Mouse (Mus musculus): ENCODE results near the gene Decr2. TPM values are rescaled to one million over a fixed set of nuclear protein-coding genes. Genes with fewer than 3 reads are reported as not detected.

The Decr2 gene
- polyA plus RNA-seq, 1 experiment from 2014 or later, result 51.5 TPM

GRCm38 (mm10) chr17:26114061-26114460 lies 23.9 kb upstream of the Decr2 start:
- Histone ChIP-seq H3K4me3 (ENCODE audit: low read length) (peak overlapping the region; percentile 74), H3K27ac (ENCODE audit: low read length) (peak overlapping the region; percentile 80), H3K4me2 (ENCODE audit: low read depth, low read length) (peak overlapping the region; percentile 87), H3K36me3 (ENCODE audit: control insufficient read depth, insufficient read depth, low read length) (no peaks in the 10 kb centered on the region), H3K9me3 (ENCODE audit: control insufficient read depth, low read length) (no peaks in the 10 kb centered on the region), H3K27me3 (replicated peaks; ENCODE audit: control insufficient read depth, insufficient read depth, low read length) (peaks cover 39% of the 10 kb centered on the region), H3K9ac (ENCODE audit: low read depth, low read length) (peak overlapping the region; percentile 83), H3K4me1 (ENCODE audit: control insufficient read depth, insufficient read depth, low read length) (peaks cover 5% of the 10 kb centered on the region)
- ATAC-seq, result 0 out of 2 replicates have a peak, but pooled peaks have one; percentile 16
- WGBS, result 15% methylated on average over 8 of the region's 8 CpGs

GRCm38 (mm10) chr17:26113181-26113948 lies 23.2 kb upstream of the Decr2 start, which contains the start of gene Tmem8:
TSS of gene Tmem8 (plus strand) at chr17:26113299.
- Histone ChIP-seq H3K4me2 (ENCODE audit: low read depth, low read length) (peak within 1 kb of the TSS; percentile 87), H3K27ac (ENCODE audit: low read length) (peak within 1 kb of the TSS; percentile 80), H3K4me1 (ENCODE audit: control insufficient read depth, insufficient read depth, low read length) (peaks cover 5% of the 10 kb centered on the region), H3K36me3 (ENCODE audit: control insufficient read depth, insufficient read depth, low read length) (no peaks in the 10 kb centered on the region), H3K4me3 (ENCODE audit: low read length) (peak within 1 kb of the TSS; percentile 74), H3K9ac (ENCODE audit: low read depth, low read length) (peak within 1 kb of the TSS; percentile 83), H3K27me3 (replicated peaks; ENCODE audit: control insufficient read depth, insufficient read depth, low read length) (peaks cover 39% of the 10 kb centered on the region), H3K9me3 (ENCODE audit: control insufficient read depth, low read length) (no peaks in the 10 kb centered on the region)
- ATAC-seq, result peak; percentile 71
- WGBS, result under 1% methylated on average over 72 of the region's 75 CpGs

- WGBS, result 17% methylated on average over 14 of the region's 14 CpGs
- peak overlapping the region; percentile 87 for H3K4me2 ChIP-seq (ENCODE audit: low read depth, low read length)
- peaks cover 5% of the 10 kb centered on the region for H3K4me1 ChIP-seq (ENCODE audit: control insufficient read depth, insufficient read depth, low read length)
- H3K4me3 ChIP-seq (ENCODE audit: low read length), result peak overlapping the region; percentile 74
- peak overlapping the region; percentile 83; the same call in 1 of the 2 replicates for H3K9ac ChIP-seq (ENCODE audit: low read depth, low read length)
- peaks cover 39% of the 10 kb centered on the region for H3K27me3 ChIP-seq (replicated peaks; ENCODE audit: control insufficient read depth, insufficient read depth, low read length)
- no peak for ATAC-seq
- H3K27ac ChIP-seq (ENCODE audit: low read length), result peak overlapping the region; percentile 80; the same call in 1 of the 2 replicates
- H3K36me3 ChIP-seq (ENCODE audit: control insufficient read depth, insufficient read depth, low read length), result no peaks in the 10 kb centered on the region
- H3K9me3 ChIP-seq (ENCODE audit: control insufficient read depth, low read length), result no peaks in the 10 kb centered on the region
Measured at GRCm38 (mm10) chr17:26112751-26113150, 22.6 kb upstream of the Decr2 start.

GRCm38 (mm10) chr17:26111722-26112121 lies 21.6 kb upstream of the Decr2 start:
- no peak overlapping the region for H3K4me2 ChIP-seq (ENCODE audit: low read depth, low read length)
- no peak overlapping the region for H3K27ac ChIP-seq (ENCODE audit: low read length)
- H3K27me3 ChIP-seq (replicated peaks; ENCODE audit: control insufficient read depth, insufficient read depth, low read length), result peaks cover 39% of the 10 kb centered on the region
- no peaks in the 10 kb centered on the region for H3K9me3 ChIP-seq (ENCODE audit: control insufficient read depth, low read length)
- H3K4me1 ChIP-seq (ENCODE audit: control insufficient read depth, insufficient read depth, low read length), result peaks cover 5% of the 10 kb centered on the region
- WGBS, result 30% methylated on average over 4 of the region's 4 CpGs
- no peak overlapping the region for H3K9ac ChIP-seq (ENCODE audit: low read depth, low read length)
- no peaks in the 10 kb centered on the region for H3K36me3 ChIP-seq (ENCODE audit: control insufficient read depth, insufficient read depth, low read length)
- ATAC-seq, result no peak
- no peak overlapping the region for H3K4me3 ChIP-seq (ENCODE audit: low read length)

GRCm38 (mm10) chr17:26111024-26111423 lies 20.9 kb upstream of the Decr2 start:
- Histone ChIP-seq H3K27ac (ENCODE audit: low read length) (no peak overlapping the region), H3K4me2 (ENCODE audit: low read depth, low read length) (no peak overlapping the region), H3K36me3 (ENCODE audit: control insufficient read depth, insufficient read depth, low read length) (no peaks in the 10 kb centered on the region), H3K9me3 (ENCODE audit: control insufficient read depth, low read length) (no peaks in the 10 kb centered on the region), H3K4me1 (ENCODE audit: control insufficient read depth, insufficient read depth, low read length) (peaks cover 5% of the 10 kb centered on the region), H3K27me3 (replicated peaks; ENCODE audit: control insufficient read depth, insufficient read depth, low read length) (peaks cover 39% of the 10 kb centered on the region), H3K9ac (ENCODE audit: low read depth, low read length) (no peak overlapping the region; the same call in 1 of the 2 replicates), H3K4me3 (ENCODE audit: low read length) (no peak overlapping the region)
- WGBS, result 21% methylated on average over 4 of the region's 4 CpGs
- ATAC-seq, result no peak

GRCm38 (mm10) chr17:26110156-26110555 lies 20.0 kb upstream of the Decr2 start:
- 41% methylated on average over 4 of the region's 4 CpGs for WGBS
- no peak overlapping the region for H3K27ac ChIP-seq (ENCODE audit: low read length)
- peaks cover 32% of the 10 kb centered on the region for H3K27me3 ChIP-seq (replicated peaks; ENCODE audit: control insufficient read depth, insufficient read depth, low read length)
- no peak overlapping the region for H3K9ac ChIP-seq (ENCODE audit: low read depth, low read length)
- ATAC-seq, result no peak
- H3K4me2 ChIP-seq (ENCODE audit: low read depth, low read length), result no peak overlapping the region
- H3K9me3 ChIP-seq (ENCODE audit: control insufficient read depth, low read length), result no peaks in the 10 kb centered on the region
- peaks cover 5% of the 10 kb centered on the region; the same call in 1 of the 2 replicates for H3K4me1 ChIP-seq (ENCODE audit: control insufficient read depth, insufficient read depth, low read length)
- H3K4me3 ChIP-seq (ENCODE audit: low read length), result no peak overlapping the region
- no peaks in the 10 kb centered on the region for H3K36me3 ChIP-seq (ENCODE audit: control insufficient read depth, insufficient read depth, low read length)

GRCm38 (mm10) chr17:26105619-26106018 lies 15.5 kb upstream of the Decr2 start:
- Histone ChIP-seq H3K27ac (ENCODE audit: low read length) (no peak overlapping the region), H3K4me2 (ENCODE audit: low read depth, low read length) (no peak overlapping the region), H3K9ac (ENCODE audit: low read depth, low read length) (no peak overlapping the region), H3K36me3 (ENCODE audit: control insufficient read depth, insufficient read depth, low read length) (no peaks in the 10 kb centered on the region), H3K4me3 (ENCODE audit: low read length) (no peak overlapping the region), H3K4me1 (ENCODE audit: control insufficient read depth, insufficient read depth, low read length) (no peaks in the 10 kb centered on the region), H3K27me3 (replicated peaks; ENCODE audit: control insufficient read depth, insufficient read depth, low read length) (peaks cover 2% of the 10 kb centered on the region; the same call in 1 of the 2 replicates), H3K9me3 (ENCODE audit: control insufficient read depth, low read length) (no peaks in the 10 kb centered on the region)
- ATAC-seq, result no peak
- 70% methylated on average over 4 of the region's 4 CpGs for WGBS

- Histone ChIP-seq H3K9ac (ENCODE audit: low read depth, low read length) (no peak overlapping the region), H3K4me2 (ENCODE audit: low read depth, low read length) (no peak overlapping the region), H3K4me1 (ENCODE audit: control insufficient read depth, insufficient read depth, low read length) (no peaks in the 10 kb centered on the region), H3K4me3 (ENCODE audit: low read length) (no peak overlapping the region), H3K36me3 (ENCODE audit: control insufficient read depth, insufficient read depth, low read length) (no peaks in the 10 kb centered on the region), H3K9me3 (ENCODE audit: control insufficient read depth, low read length) (no peaks in the 10 kb centered on the region), H3K27me3 (replicated peaks; ENCODE audit: control insufficient read depth, insufficient read depth, low read length) (no peaks in the 10 kb centered on the region), H3K27ac (ENCODE audit: low read length) (no peak overlapping the region)
- 37% methylated on average over 4 of the region's 4 CpGs for WGBS
- peak; percentile 74 for ATAC-seq
Measured at GRCm38 (mm10) chr17:26101478-26101877, 11.3 kb upstream of the Decr2 start.

GRCm38 (mm10) chr17:26100166-26100565 lies 10.0 kb upstream of the Decr2 start:
- Histone ChIP-seq H3K27ac (ENCODE audit: low read length) (no peak overlapping the region), H3K27me3 (replicated peaks; ENCODE audit: control insufficient read depth, insufficient read depth, low read length) (no peaks in the 10 kb centered on the region), H3K4me1 (ENCODE audit: control insufficient read depth, insufficient read depth, low read length) (no peaks in the 10 kb centered on the region), H3K36me3 (ENCODE audit: control insufficient read depth, insufficient read depth, low read length) (no peaks in the 10 kb centered on the region), H3K4me2 (ENCODE audit: low read depth, low read length) (no peak overlapping the region), H3K9me3 (ENCODE audit: control insufficient read depth, low read length) (no peaks in the 10 kb centered on the region), H3K4me3 (ENCODE audit: low read length) (no peak overlapping the region), H3K9ac (ENCODE audit: low read depth, low read length) (no peak overlapping the region)
- no peak for ATAC-seq
- WGBS, result 44% methylated on average over 2 of the region's 2 CpGs

All from intestine, embryonic 16.5 days (tissue).